Mouse (Mus musculus): ENCODE measurements around the gene Gpr39. TPM values are rescaled to one million over a fixed set of nuclear protein-coding genes. Genes with fewer than 3 reads are reported as not detected.

Gpr39 gene
- polyA plus RNA-seq, 2 experiments, result 2.4 to 3.0 TPM

DNA sequence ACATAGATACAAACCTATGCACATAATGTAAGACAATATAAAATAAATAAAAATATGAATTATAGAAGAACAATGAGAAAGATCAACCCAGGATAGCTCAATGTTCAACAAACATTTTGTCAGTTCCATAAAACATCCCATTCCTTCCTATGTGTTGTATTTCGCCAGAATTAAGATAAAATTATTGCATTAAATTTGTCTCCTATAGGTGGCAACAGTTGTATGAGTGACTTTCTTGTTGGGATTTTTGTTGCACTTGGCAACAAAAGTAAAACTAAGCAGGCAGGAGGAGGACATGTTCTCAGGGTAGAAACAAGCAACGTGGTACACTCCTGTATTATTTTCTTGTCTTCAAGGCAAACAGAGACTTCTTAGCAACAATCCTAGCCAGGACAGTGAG lies 246.3 kb downstream of the Gpr39 start:
- no peaks in the 10 kb centered on the region for H3K36me3 ChIP-seq (replicated peaks; ENCODE audit: control insufficient read depth, insufficient read depth, low read depth)
- no peak overlapping the region for H3K4me3 ChIP-seq (ENCODE audit: insufficient read depth in 1 of 2, low read depth in 2 of 2, low read length in 2 of 2)
- 53% methylated on average over 2 of the region's 2 CpGs for WGBS (ENCODE audit: insufficient replicate concordance)
- H3K27ac ChIP-seq, result no peak overlapping the region
- no peaks in the 10 kb centered on the region for H3K27me3 ChIP-seq (ENCODE audit: control insufficient read depth, insufficient read depth, low read length)
- H3K9ac ChIP-seq (replicated peaks), result no peak overlapping the region
- no peak for TF ChIP-seq EP300 (IDR thresholded peaks at IDR 0.05; ENCODE audit: low read depth)
- TF ChIP-seq CTCF (IDR thresholded peaks at IDR 0.05; ENCODE audit: low read depth), result no peak
- H3K4me1 ChIP-seq (replicated peaks; ENCODE audit: control insufficient read depth in 2 of 2, insufficient read depth in 2 of 2, low read length in 1 of 2), result no peaks in the 10 kb centered on the region
- no peak for DNase-seq (ENCODE audit: low read depth in 3 of 3, low spot score in 3 of 3)
- H3K9me3 ChIP-seq (ENCODE audit: control insufficient read depth, low read length), result no peaks in the 10 kb centered on the region
- no peak for ATAC-seq (ENCODE audit: insufficient read depth)
- H3K4me2 ChIP-seq (ENCODE audit: low read depth), result no peak overlapping the region

Other genes starting within 250 kb of the Gpr39 start
- 28.9 and 41.4 TPM in 2 replicates for gene Actr3, start 241.3 kb upstream of the Gpr39 start, polyA plus RNA-seq (2012; rRNA removed)
- gene Actr3, start 241.3 kb upstream of the Gpr39 start, polyA plus RNA-seq (2014; fragmentation: Nextera tagmentation; extraction: Ambion mirVana), result 109 TPM in 2 replicates
- 10.4 and 12.4 TPM in 2 replicates for gene Slc35f5, start 116.4 kb upstream of the Gpr39 start, polyA plus RNA-seq (2012; rRNA removed)
- gene Slc35f5, start 116.4 kb upstream of the Gpr39 start, polyA plus RNA-seq (2014; fragmentation: Nextera tagmentation; extraction: Ambion mirVana), result 21.5 and 22.6 TPM in 2 replicates
- gene Lypd1, start 236.1 kb downstream of the Gpr39 start, polyA plus RNA-seq (2012; rRNA removed), result 0.17 TPM in 2 replicates
- gene Lypd1, start 236.1 kb downstream of the Gpr39 start, polyA plus RNA-seq (2014; fragmentation: Nextera tagmentation; extraction: Ambion mirVana), result 0.13 and 0.15 TPM in 2 replicates